Mouse (Mus musculus) hindbrain, embryonic 12.5 days (tissue): ENCODE results near the gene Zfp980. TPM values are rescaled to one million over a fixed set of nuclear protein-coding genes. Genes with fewer than 3 reads are reported as not detected.

Source experiments
- polyA plus RNA-seq: library from polyadenylated mRNA; unstranded; fragments of >200 nt; fragmentation: Nextera tagmentation; extraction: Ambion mirVana; gene quantifications from 2 replicates; pipeline ENCODE4 v1.2.1, GENCODE M21; 2016

Zfp980 gene
- polyA plus RNA-seq, 1 experiment from 2014 or later: not detected

Other genes starting within 250 kb of the Zfp980 start
- gene Zfp990, start 159.9 kb upstream of the Zfp980 start, polyA plus RNA-seq: not detected in 2 replicates
- gene Gm13212, start 85.5 kb upstream of the Zfp980 start, polyA plus RNA-seq: 0.57 and 0.84 TPM in 2 replicates
- not detected in 2 replicates for gene Zfp986, start 198.1 kb downstream of the Zfp980 start, polyA plus RNA-seq